Mouse (Mus musculus) hindbrain, embryonic 16.5 days (tissue): Measurements from ENCODE around the gene Gm17324. TPM values are rescaled to one million over a fixed set of nuclear protein-coding genes. Genes with fewer than 3 reads are reported as not detected.
"Not testable (repeated sequence)": the region's sequence is repeated elsewhere in the genome, so short reads cannot be mapped to it uniquely, and the experiment has no call there.

Experiments
- ATAC-seq: fragments of 200-750 bp; cut with Nextera tagmentation; 2 replicates; pipeline ENCODE4 v1.8.0; 2017; ENCODE audit warnings: moderate TSS enrichment, moderate library complexity
- H3K27ac ChIP-seq: fragments of 300-500 bp; sonication (generic); 2 replicates; pipeline ENCODE4 v1.5.1; 2014; ENCODE audit warnings: low read depth, mild to moderate bottlenecking, control low read depth, low read length, moderate library complexity
- H3K27me3 ChIP-seq: fragments of 300-500 bp; sonication (generic); replicated peaks from 2 replicates; pipeline ENCODE4 v1.6.1; 2014; ENCODE audit warnings: low read length; ENCODE audit not compliant: control insufficient read depth, insufficient read depth
- H3K36me3 ChIP-seq: fragments of 300-500 bp; sonication (generic); 2 replicates; pipeline ENCODE4 v1.6.1; 2014; ENCODE audit warnings: mild to moderate bottlenecking, low read length, moderate library complexity, mixed read lengths; ENCODE audit not compliant: control insufficient read depth, insufficient read depth
- H3K4me1 ChIP-seq: fragments of 300-500 bp; sonication (generic); 2 replicates; pipeline ENCODE4 v1.6.1; 2014; ENCODE audit warnings: low read depth, low read length; ENCODE audit not compliant: control insufficient read depth, insufficient read depth
- H3K4me2 ChIP-seq: fragments of 300-500 bp; sonication (generic); 2 replicates; pipeline ENCODE4 v1.6.1; 2014; ENCODE audit warnings: mild to moderate bottlenecking, low read length, control low read depth, moderate library complexity
- H3K4me3 ChIP-seq: fragments of 300-500 bp; sonication (generic); 2 replicates; pipeline ENCODE4 v1.5.1; 2014; ENCODE audit warnings: mild to moderate bottlenecking, low read length, control low read depth, moderate library complexity
- H3K9ac ChIP-seq: fragments of 300-500 bp; sonication (generic); 2 replicates; pipeline ENCODE4 v1.6.1; 2014; ENCODE audit warnings: low read depth, mild to moderate bottlenecking, control low read depth, low read length, moderate library complexity
- H3K9me3 ChIP-seq: fragments of 300-500 bp; sonication (generic); 2 replicates; pipeline ENCODE4 v1.6.1; 2014; ENCODE audit warnings: mild to moderate bottlenecking, low read length, moderate library complexity; ENCODE audit not compliant: control insufficient read depth
- WGBS: fragments of 180-500 bp; shearing (Covaris S2); extraction: QIAGEN DNeasy Blood & Tissue Kit; methylation state at CpG from one replicate; pipeline ENCODE4 v1.1.7; 2014; 5-methylcytosine and 5-hydroxymethylcytosine counted together
- polyA plus RNA-seq: library from polyadenylated mRNA; unstranded; fragments of >200 nt; fragmentation: Nextera tagmentation; extraction: Ambion mirVana; gene quantifications from 2 replicates; pipeline ENCODE4 v1.2.1, GENCODE M21; 2015

Gm17324 gene
- polyA plus RNA-seq: 1.8 and 2.3 TPM in 2 replicates

DNA sequence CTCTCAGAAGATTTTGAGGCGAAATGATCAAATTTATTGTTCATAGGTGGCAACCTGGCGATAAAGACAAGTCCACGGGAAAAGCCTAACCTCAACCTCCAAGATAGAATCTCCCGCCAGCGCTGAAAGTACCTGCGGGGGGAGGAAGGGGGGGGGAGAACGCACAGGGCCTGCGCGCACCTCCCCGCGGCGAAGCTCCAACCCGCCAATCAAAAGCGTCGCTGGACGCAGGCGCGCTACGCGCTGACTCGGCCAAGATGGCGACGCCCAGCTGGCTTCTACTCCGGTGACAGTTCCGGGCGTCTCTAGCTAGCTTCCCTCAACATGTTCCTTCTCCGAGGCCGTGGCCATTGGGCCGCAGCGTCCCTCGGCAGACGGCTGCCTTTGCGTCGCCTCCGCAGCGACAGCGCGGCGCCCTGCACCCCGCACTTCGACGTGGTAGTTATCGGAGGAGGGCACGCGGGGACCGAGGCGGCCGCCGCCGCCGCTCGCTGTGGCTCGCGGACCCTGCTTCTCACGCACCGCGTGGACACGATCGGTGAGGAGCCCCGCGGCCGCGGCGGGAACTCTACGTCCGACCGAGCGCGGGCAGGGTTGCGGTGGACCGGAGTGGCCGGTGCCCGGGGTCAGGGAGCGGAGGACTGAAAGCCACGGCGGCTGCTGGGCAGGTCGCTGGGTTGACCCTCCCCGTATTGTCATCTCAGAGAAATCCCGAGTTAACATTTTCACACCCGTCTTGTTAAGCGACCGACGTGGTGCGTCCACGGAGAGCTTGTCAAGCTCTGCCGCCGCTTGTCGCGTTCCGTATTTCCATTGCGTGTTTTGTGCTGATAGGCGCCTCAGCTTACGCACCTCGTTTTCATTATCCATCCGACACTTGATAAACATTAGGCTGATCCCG is at the start of gene Gm17324, which contains the start of gene Mto1:
Gene Gm17324, minus strand, starts transcription at position 814 of the 901 bp plus-strand sequence.
Gene Mto1, plus strand, starts transcription at position 236 of the 901 bp plus-strand sequence.
- under 1% methylated on average over 93 of the region's 96 CpGs for WGBS
- H3K9me3 ChIP-seq: no peaks in the 10 kb centered on the region
- ATAC-seq: peak; percentile 94
- peak within 1 kb of the TSS; percentile 95 for H3K27ac ChIP-seq
- H3K27me3 ChIP-seq: peaks cover 17% of the 10 kb centered on the region
- peak within 1 kb of the TSS; percentile 72 for H3K4me2 ChIP-seq
- peaks cover 11% of the 10 kb centered on the region for H3K36me3 ChIP-seq
- H3K4me3 ChIP-seq: peak within 1 kb of the TSS; percentile 96
- H3K4me1 ChIP-seq: peaks cover 10% of the 10 kb centered on the region
- H3K9ac ChIP-seq: peak within 1 kb of the TSS; percentile 91

DNA sequence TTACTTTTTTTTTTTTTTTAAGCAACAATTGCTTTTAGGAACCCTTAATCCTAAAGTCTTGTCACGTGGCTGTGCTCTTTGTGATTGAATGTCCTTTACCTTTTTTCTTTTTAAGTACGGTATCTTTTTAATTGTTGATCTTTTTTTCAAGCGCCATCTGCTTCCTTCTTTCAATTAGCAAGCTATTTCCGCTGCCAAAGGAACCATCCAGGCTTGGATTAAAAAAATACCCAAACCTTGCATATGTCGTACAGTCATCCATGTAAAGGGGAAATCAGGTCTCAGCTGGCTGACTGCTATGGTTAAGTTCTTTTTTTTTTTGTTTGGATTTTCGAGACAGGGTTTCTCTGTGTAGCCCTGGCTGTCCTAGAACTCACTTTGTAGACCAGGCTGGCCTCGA is 44.6 kb upstream of the Gm17324 start:
- H3K4me2 ChIP-seq: no peak overlapping the region
- ATAC-seq: no peak
- 82% methylated on average over 7 of the region's 7 CpGs for WGBS
- H3K4me1 ChIP-seq: peaks cover 3% of the 10 kb centered on the region; the same call in 1 of the 2 replicates
- no peak overlapping the region for H3K27ac ChIP-seq
- no peak overlapping the region for H3K9ac ChIP-seq
- no peaks in the 10 kb centered on the region for H3K36me3 ChIP-seq
- H3K4me3 ChIP-seq: no peak overlapping the region
- no peaks in the 10 kb centered on the region for H3K27me3 ChIP-seq
- no peaks in the 10 kb centered on the region for H3K9me3 ChIP-seq

DNA sequence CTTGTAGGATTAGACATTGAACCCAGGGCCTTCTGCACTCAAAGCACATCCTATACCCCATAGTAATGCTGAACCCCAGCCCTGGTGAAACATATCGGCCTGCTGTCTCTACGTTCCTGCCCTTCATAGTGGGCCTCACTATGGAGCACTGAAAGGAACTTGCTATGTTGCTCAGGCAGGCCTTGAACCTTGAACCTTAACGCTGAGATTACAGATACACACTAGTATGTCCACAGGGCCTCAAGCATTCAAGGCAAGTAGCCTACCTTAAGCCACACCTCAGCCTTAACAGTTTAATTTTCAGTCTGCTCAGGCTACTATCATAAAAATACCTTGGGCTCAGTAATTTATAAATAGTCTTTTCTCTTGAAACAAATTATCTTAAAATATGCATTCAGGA is 43.7 kb upstream of the Gm17324 start:
- Histone ChIP-seq H3K27me3 (no peaks in the 10 kb centered on the region), H3K4me1 (peaks cover 3% of the 10 kb centered on the region; the same call in 1 of the 2 replicates), H3K4me3 (no peak overlapping the region), H3K27ac (no peak overlapping the region), H3K9ac (no peak overlapping the region), H3K4me2 (no peak overlapping the region), H3K9me3 (no peaks in the 10 kb centered on the region), H3K36me3 (no peaks in the 10 kb centered on the region)
- 96% methylated on average over 3 of the region's 3 CpGs for WGBS
- no peak for ATAC-seq

DNA sequence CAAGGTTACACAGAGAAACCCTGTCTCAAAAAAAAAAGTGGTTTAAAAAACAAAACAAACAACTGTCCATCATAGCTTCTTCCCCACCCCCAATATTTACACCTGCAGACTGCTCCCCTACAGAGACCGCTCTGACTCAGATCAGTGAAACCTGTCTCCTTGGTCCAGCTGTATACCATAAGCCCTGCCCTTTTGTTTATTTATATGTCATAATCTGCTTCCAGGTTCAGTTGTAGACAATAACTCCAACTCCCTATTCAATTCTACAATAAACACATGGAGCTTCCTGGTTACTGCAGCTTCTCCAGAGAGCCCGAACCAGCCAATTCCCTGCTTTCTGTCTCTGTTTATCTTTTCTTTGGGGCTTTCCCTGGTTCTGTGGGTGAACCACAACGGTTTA is 42.6 kb upstream of the Gm17324 start:
- Histone ChIP-seq H3K9me3 (no peaks in the 10 kb centered on the region), H3K4me2 (no peak overlapping the region), H3K27ac (no peak overlapping the region), H3K9ac (no peak overlapping the region), H3K36me3 (no peaks in the 10 kb centered on the region), H3K27me3 (no peaks in the 10 kb centered on the region), H3K4me1 (peaks cover 3% of the 10 kb centered on the region; the same call in 1 of the 2 replicates), H3K4me3 (no peak overlapping the region)
- no peak for ATAC-seq
- 81% methylated on average over 3 of the region's 3 CpGs for WGBS

DNA sequence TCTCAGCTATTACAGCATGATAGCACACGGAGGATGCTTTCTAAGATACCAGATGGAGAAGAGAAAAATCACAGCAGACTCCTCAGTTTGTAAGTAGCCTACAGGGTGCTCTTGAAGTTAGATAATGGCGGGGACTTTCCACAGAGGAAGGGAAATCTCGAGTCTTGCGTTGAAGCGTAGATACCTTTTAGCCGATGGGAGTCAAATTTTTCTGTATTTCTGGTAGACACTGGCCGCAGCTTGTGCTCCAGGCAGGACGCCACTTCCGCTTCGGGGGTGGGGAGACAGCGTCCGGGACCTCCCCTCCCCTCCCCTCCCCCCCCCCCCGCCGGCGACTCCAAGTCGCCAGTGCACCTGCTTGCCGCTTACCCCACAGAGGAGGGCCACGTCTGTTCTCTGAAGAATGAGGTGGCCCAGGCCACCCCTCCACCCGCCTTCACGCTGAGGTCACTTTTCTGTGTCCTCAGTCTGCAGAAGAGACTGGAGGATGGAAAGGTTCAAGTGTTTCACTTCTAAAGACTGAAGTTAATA is 40.4 kb upstream of the Gm17324 start, which contains the start of gene Eef1a1:
Gene Eef1a1, minus strand, starts transcription at position 262 of the 531 bp plus-strand sequence.
- no peak within 1 kb of the TSS; the same call in 1 of the 2 replicates for H3K27ac ChIP-seq
- H3K9ac ChIP-seq: peak within 1 kb of the TSS; percentile 60
- H3K9me3 ChIP-seq: no peaks in the 10 kb centered on the region
- peak within 1 kb of the TSS; percentile 40 for H3K4me3 ChIP-seq
- H3K4me2 ChIP-seq: peak within 1 kb of the TSS; percentile 67
- peaks cover 3% of the 10 kb centered on the region; the same call in 1 of the 2 replicates for H3K4me1 ChIP-seq
- H3K36me3 ChIP-seq: no peaks in the 10 kb centered on the region
- WGBS: 2% methylated on average over 16 of the region's 20 CpGs
- H3K27me3 ChIP-seq: no peaks in the 10 kb centered on the region
- ATAC-seq: peak; percentile 67

DNA sequence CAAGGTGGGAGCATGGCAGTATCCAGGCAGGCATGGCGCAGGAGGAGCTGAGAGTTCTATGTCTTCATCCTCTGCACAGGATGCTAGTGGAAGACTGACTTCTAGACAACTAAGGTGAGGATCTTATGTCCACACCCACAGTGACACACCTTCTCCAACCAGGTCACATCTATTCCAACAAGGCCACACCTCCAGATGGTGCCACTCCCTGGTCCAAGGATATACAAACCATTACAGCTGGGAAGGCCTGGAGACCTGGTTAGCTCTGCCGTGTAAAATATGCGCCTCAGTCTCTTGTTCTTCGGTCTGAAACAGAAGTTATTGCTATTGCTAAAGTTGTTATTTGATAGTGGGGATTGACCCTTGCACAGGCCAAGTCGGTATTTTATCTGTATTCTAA is 39.4 kb upstream of the Gm17324 start:
- H3K27me3 ChIP-seq, H3K4me1 ChIP-seq, H3K36me3 ChIP-seq, H3K4me2 ChIP-seq, H3K4me3 ChIP-seq, ATAC-seq, H3K27ac ChIP-seq, H3K9me3 ChIP-seq, H3K9ac ChIP-seq: not testable (repeated sequence)
- WGBS: 96% methylated on average over 5 of the region's 5 CpGs

DNA sequence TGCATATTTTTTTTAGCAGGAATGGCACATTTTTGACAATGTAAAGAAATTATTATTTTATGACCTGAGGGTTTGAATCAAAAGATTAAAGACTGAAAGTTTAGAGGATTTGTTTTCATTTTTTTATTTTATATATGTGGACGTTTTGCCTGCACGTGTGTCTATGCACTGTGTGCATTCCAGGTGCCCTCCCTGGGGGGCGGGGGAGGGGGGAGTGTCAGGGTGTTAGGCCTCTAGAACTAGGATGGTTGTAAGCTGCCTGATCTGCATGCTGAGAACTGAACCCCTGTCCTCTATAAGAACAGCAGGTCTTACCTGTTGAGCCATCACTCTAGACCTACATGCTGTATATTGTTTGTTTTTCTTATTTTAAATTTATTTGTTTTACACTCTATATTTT is 36.1 kb upstream of the Gm17324 start:
- Histone ChIP-seq H3K4me2 (no peak overlapping the region), H3K4me1 (peaks cover 12% of the 10 kb centered on the region), H3K9ac (no peak overlapping the region), H3K9me3 (no peaks in the 10 kb centered on the region), H3K36me3 (no peaks in the 10 kb centered on the region), H3K4me3 (no peak overlapping the region), H3K27ac (no peak overlapping the region), H3K27me3 (no peaks in the 10 kb centered on the region)
- no peak for ATAC-seq
- WGBS: 77% methylated on average over 3 of the region's 3 CpGs

DNA sequence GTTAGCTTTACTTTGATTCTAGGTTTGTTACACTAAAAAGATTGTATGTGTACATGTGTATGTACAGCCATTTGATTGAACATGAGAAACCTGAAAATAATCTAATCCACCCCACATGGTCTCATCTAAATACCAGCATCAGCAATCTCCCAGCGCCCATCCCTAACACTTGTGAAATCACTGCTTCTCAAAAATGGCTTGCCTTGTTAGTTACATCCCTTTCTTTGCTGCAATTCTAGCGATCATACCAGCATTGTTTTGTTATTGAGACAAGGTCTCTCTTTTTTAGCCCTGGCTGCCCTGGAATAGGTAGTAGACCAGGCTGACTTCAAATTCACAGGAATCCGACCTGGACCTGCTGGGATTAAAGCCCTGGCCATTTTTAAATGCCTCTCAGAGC is 33.8 kb upstream of the Gm17324 start:
- no peaks in the 10 kb centered on the region for H3K27me3 ChIP-seq
- peak overlapping the region; percentile 72 for H3K4me2 ChIP-seq
- no peak for ATAC-seq
- H3K27ac ChIP-seq: peak overlapping the region; percentile 100
- H3K4me1 ChIP-seq: peaks cover 24% of the 10 kb centered on the region
- WGBS: 10% methylated on average over 3 of the region's 3 CpGs
- peak overlapping the region; percentile 61 for H3K4me3 ChIP-seq
- H3K9me3 ChIP-seq: no peaks in the 10 kb centered on the region
- peaks cover 13% of the 10 kb centered on the region for H3K36me3 ChIP-seq
- H3K9ac ChIP-seq: peak overlapping the region; percentile 90
